Mouse (Mus musculus) neural tube, embryonic 12.5 days (tissue): Measurements from ENCODE around the gene Mx1. TPM values are rescaled to one million over a fixed set of nuclear protein-coding genes. Genes with fewer than 3 reads are reported as not detected.
A peak's percentile ranks its signal among the peaks of the same experiment; 100 is the strongest.

Experiments
- ATAC-seq: fragments of 200-750 bp; cut with Nextera tagmentation; 2 replicates; pipeline ENCODE4 v1.8.0; 2017; ENCODE audit warnings: low read depth, mild to moderate bottlenecking, moderate TSS enrichment, moderate library complexity; ENCODE audit not compliant: low FRiP score
- H3K27ac ChIP-seq: fragments of 300-500 bp; sonication (generic); 2 replicates; pipeline ENCODE4 v1.5.1; 2016
- H3K27me3 ChIP-seq: fragments of 300-500 bp; sonication (generic); replicated peaks from 2 replicates; pipeline ENCODE4 v1.6.1; 2016; ENCODE audit warnings: mild to moderate bottlenecking
- H3K36me3 ChIP-seq: fragments of 300-500 bp; sonication (generic); 2 replicates; pipeline ENCODE4 v1.6.1; 2016; ENCODE audit warnings: mild to moderate bottlenecking
- H3K4me1 ChIP-seq: fragments of 300-500 bp; sonication (generic); 2 replicates; pipeline ENCODE4 v1.6.1; 2016
- H3K4me2 ChIP-seq: fragments of 300-500 bp; sonication (generic); replicated peaks from 2 replicates; pipeline ENCODE4 v1.6.1; 2016; ENCODE audit warnings: mild to moderate bottlenecking
- H3K4me3 ChIP-seq: fragments of 300-500 bp; sonication (generic); 2 replicates; pipeline ENCODE4 v1.5.1; 2016
- H3K9ac ChIP-seq: fragments of 300-500 bp; sonication (generic); 2 replicates; pipeline ENCODE4 v1.6.1; 2016; ENCODE audit warnings: mild to moderate bottlenecking
- H3K9me3 ChIP-seq: fragments of 300-500 bp; sonication (generic); 2 replicates; pipeline ENCODE4 v1.6.1; 2016; ENCODE audit warnings: mild to moderate bottlenecking
- WGBS: fragments of 180-500 bp; shearing (Covaris S2); methylation state at CpG from one replicate; pipeline ENCODE4 v1.1.7; 2016; 5-methylcytosine and 5-hydroxymethylcytosine counted together
- polyA plus RNA-seq: library from polyadenylated mRNA; unstranded; fragments of >200 nt; fragmentation: Nextera tagmentation; extraction: Ambion mirVana; gene quantifications from 2 replicates; pipeline ENCODE4 v1.2.1, GENCODE M21; 2016

Mx1 gene
- polyA plus RNA-seq, 1 experiment from 2014 or later = 0.06 TPM

DNA sequence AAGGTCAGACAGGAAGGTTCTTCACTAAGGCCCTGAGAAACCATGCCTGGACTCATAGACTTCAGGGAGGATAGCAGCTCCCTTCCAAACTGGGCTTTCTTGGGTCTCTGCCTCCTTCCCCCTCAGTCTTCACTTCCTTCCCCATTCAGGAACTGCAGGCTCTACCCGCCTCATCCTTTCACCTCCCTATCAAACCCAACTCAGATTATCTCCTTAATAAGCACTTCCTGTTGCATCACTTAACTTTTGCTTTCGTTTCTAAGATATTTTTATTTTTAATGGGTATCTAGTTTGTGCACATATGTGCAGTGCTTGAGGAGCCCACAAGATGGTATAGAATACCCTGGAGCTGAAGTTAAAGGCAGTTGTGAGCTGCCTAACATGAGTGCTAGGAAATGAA, 15.9 kb upstream of the Mx1 start:
- H3K9me3 ChIP-seq = no peaks in the 10 kb centered on the region
- H3K36me3 ChIP-seq = no peaks in the 10 kb centered on the region
- no peak overlapping the region for H3K9ac ChIP-seq
- no peak overlapping the region for H3K4me3 ChIP-seq
- no peak overlapping the region for H3K4me2 ChIP-seq
- H3K27me3 ChIP-seq = no peaks in the 10 kb centered on the region
- WGBS = 70% methylated on average over 2 of the region's 2 CpGs
- no peak overlapping the region for H3K27ac ChIP-seq
- no peaks in the 10 kb centered on the region for H3K4me1 ChIP-seq
- ATAC-seq = no peak

DNA sequence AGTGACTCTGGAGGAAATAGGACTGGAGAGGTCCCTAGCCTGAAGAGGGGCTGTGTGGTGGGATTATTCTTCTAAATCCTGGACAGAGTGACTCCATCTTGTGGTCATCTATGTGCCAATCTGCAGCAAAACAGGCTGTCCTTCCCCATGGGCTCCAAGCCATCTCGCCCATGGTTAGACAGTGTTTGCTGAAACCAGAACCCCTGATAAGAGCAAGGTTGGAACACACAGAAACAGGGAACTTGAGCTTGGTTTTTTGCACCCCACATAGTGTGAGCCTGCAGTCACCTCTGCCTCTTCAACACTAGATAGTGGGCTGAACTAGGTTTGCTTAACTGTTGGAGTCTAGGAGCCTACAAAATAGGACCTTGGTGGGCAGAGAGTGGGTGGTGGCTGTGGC, 13.8 kb upstream of the Mx1 start:
- Histone ChIP-seq H3K4me3 (no peak overlapping the region), H3K27me3 (no peaks in the 10 kb centered on the region), H3K4me1 (no peaks in the 10 kb centered on the region), H3K4me2 (no peak overlapping the region), H3K36me3 (no peaks in the 10 kb centered on the region), H3K27ac (no peak overlapping the region), H3K9me3 (no peaks in the 10 kb centered on the region), H3K9ac (no peak overlapping the region)
- WGBS = 83% methylated on average over 1 of the region's 1 CpGs
- ATAC-seq = no peak

DNA sequence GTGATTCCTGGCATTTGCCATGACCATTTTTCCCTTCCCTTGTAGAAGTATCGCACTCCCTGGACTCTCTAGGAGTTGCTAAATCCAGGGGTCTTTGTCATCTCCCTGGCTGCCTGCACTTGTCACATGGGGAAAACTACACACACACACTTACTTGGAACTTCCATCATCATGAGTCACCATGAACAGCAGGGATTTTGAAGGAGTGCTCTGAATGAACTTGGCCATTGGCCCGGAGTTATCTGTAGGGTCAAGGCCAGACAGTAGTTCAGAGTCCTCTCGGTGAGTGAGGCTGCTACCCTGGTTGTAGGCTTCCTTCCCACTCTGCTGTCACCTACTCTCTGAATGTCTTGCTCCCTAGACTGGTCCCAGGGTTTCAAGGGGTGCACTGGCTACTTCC, 12.9 kb upstream of the Mx1 start:
- WGBS = 91% methylated on average over 3 of the region's 3 CpGs

DNA sequence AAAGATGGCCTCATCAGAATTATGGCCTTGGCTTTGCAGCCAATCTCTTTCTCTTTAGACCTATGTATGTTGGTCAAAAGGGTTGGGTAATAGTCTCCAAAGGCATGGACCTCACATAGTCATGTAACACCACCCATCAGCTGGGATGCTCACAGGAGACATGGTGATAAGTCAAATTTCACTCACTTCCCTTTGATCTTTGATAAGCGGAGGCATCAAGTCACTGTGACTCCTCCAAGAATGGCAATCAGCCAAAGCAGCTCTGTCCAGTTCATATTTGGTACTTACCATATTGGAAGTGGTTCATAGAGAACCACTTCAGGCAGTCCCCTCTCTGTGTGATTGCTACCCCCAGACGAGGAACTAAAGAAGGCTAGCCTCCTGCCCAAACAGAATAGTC, 12.0 kb upstream of the Mx1 start:
- Histone ChIP-seq H3K9me3 (no peaks in the 10 kb centered on the region), H3K27me3 (no peaks in the 10 kb centered on the region), H3K4me2 (no peak overlapping the region), H3K36me3 (no peaks in the 10 kb centered on the region), H3K27ac (no peak overlapping the region), H3K4me3 (no peak overlapping the region), H3K4me1 (no peaks in the 10 kb centered on the region), H3K9ac (no peak overlapping the region)
- no peak for ATAC-seq
- WGBS = 86% methylated on average over 2 of the region's 2 CpGs

More for the DNA sequence above, 12.9 kb upstream of the Mx1 start:
- H3K27ac ChIP-seq = no peak overlapping the region
- no peaks in the 10 kb centered on the region for H3K36me3 ChIP-seq
- no peak overlapping the region for H3K9ac ChIP-seq
- no peak overlapping the region for H3K4me3 ChIP-seq
- no peaks in the 10 kb centered on the region for H3K4me1 ChIP-seq
- no peak overlapping the region for H3K4me2 ChIP-seq
- H3K27me3 ChIP-seq = no peaks in the 10 kb centered on the region
- no peaks in the 10 kb centered on the region for H3K9me3 ChIP-seq
- no peak for ATAC-seq

DNA sequence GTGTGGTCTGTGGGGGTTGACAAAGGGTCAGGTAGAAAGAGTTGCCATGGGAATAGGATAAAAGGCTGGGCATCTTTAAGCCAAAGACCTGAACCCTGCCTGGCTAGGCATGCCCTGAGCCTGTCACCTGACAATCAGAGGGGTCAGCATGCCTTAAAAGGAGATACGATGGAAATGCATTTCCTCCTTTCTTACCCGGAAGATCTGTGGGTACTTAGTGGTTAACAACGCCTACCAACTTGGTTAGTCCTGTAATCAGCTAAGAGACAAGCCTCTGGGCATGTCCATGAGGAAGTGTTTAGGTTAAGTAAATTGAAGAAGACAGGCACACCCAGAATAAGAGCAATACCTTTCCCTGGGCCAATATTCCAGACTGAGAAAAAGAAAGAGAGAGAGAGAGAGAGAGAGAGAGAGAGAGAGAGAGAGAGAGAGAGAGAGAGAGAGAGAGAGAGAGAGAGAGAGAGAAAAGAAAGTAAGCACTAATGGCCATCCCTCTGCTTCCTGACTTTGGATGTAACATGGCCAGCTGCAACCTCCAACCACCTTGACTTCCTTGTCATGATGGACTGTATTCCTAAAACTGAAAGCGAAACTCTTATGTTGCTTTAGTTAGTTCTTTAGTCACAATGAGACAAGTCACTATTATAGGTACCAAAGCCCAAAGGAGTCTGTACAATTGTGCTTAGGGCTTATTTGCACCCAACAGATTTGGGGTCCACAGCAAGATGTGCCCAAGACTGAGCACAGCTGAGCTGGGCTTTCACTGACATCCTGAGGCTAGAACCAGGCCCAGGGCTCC, 5.5 kb upstream of the Mx1 start:
- no peaks in the 10 kb centered on the region for H3K4me1 ChIP-seq
- WGBS = 84% methylated on average over 4 of the region's 4 CpGs
- no peak overlapping the region for H3K9ac ChIP-seq
- no peaks in the 10 kb centered on the region for H3K36me3 ChIP-seq
- H3K9me3 ChIP-seq = no peaks in the 10 kb centered on the region
- H3K4me3 ChIP-seq = no peak overlapping the region
- H3K4me2 ChIP-seq = no peak overlapping the region
- no peak overlapping the region for H3K27ac ChIP-seq
- no peak for ATAC-seq
- H3K27me3 ChIP-seq = no peaks in the 10 kb centered on the region

DNA sequence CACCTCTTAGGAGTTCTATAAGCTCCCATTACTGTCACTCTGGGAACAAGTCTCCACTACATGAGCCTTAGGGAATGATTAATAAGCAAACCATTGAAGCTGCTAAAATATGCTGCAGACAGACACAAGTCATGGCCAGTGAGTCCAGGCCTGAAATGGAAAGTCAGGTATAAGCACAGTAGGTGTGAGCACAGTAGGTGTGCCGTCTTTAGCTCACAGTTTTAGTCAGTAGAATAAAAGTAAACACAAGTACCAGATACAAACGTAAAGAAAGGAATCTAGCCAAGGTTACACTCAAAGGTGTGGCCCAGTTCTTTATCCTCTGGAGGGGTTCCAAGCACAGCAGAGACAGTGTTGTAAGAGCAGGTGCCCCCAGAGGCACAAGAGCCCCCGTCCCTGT, 4.8 kb upstream of the Mx1 start:
- Histone ChIP-seq H3K27me3 (no peaks in the 10 kb centered on the region), H3K9ac (no peak overlapping the region), H3K4me1 (no peaks in the 10 kb centered on the region), H3K9me3 (no peaks in the 10 kb centered on the region), H3K27ac (no peak overlapping the region), H3K4me3 (no peak overlapping the region), H3K4me2 (no peak overlapping the region), H3K36me3 (no peaks in the 10 kb centered on the region)
- WGBS = 89% methylated on average over 3 of the region's 3 CpGs
- ATAC-seq = no peak

DNA sequence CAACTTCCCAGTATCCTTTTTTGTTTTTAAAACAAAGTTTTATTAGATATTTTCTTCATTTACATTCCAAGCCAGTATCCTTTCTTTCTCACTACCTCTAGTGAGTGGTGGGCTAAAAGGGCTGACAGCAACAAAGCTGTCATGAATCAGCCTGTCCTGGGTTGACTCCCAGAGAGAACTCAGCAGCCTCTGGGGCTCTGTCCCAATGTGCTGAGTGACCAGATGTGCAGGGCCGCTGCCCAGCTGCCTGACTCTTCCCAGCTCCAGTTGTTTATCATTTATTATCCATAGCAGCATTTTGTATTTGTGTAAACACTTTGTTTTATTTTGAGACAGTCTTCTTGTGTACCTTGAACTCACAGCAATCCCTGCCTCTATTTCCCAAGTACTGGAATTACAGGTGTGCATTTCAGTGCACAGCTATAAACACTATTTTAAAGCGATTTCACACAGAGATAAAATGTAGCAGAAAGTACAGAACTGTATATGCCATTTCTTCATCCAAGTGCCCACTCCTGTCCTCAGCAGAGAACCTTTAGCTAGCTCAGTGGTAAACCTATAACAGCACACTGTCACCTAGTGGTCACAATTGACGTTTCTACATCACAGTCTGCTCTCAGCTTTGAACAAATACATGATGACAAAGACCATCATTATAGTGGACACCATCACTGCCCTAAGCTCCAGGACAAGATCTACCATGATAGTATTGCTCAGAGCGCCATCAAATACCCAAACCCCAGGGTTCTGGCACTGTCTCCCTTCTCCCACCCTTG, 3.7 kb upstream of the Mx1 start:
- ATAC-seq = no peak
- Histone ChIP-seq H3K9me3 (no peaks in the 10 kb centered on the region), H3K9ac (no peak overlapping the region), H3K4me2 (no peak overlapping the region), H3K4me1 (no peaks in the 10 kb centered on the region), H3K4me3 (no peak overlapping the region), H3K27ac (no peak overlapping the region), H3K36me3 (no peaks in the 10 kb centered on the region), H3K27me3 (no peaks in the 10 kb centered on the region)
- 54% methylated on average over 4 of the region's 4 CpGs for WGBS

DNA sequence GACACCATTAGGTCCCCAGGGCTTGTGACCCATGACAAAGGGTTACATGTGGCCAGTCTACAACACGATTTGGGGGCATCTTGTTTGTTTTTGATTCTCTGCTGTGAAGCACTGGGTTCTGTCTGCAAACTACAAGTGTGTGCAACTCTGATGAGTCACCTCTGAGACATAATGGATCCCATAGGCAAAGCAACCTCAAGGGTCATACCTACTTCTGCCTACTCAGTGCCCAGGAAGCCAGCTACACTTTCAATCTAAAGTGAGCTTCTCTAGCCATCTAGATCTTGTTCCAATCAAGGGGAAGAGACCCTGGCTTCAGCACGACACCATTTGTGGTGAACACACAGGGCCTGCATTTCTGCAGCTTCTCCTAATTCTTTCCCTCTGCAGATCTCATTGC, 1.4 kb downstream of the Mx1 start:
- H3K4me3 ChIP-seq = no peak overlapping the region
- H3K27ac ChIP-seq = no peak overlapping the region
- H3K4me2 ChIP-seq = no peak overlapping the region
- WGBS = 78% methylated on average over 2 of the region's 2 CpGs
- no peaks in the 10 kb centered on the region for H3K27me3 ChIP-seq
- H3K4me1 ChIP-seq = no peaks in the 10 kb centered on the region
- H3K9ac ChIP-seq = no peak overlapping the region
- no peaks in the 10 kb centered on the region for H3K36me3 ChIP-seq
- ATAC-seq = no peak
- no peaks in the 10 kb centered on the region for H3K9me3 ChIP-seq

DNA sequence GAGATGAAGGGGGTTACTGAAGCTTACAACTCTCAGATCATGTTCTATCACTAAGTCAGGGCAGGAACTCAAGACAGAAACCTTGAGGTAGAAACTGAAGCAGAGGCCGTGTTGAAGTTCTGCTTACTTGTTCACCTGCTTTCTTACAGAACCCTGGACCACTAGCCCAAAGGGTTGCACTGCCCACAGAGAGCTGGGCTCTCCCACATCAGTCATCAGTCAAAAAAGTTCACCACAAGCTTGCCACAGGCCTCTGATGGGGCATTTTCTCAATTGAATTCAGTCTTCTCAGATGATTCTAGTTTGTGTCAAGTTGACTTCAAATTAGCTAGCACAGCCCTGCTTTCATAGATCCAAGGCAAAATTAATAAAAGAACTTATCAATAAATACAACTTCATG, 2.9 kb downstream of the Mx1 start:
- no peak for ATAC-seq
- Histone ChIP-seq H3K9ac (no peak overlapping the region), H3K27me3 (no peaks in the 10 kb centered on the region), H3K36me3 (no peaks in the 10 kb centered on the region), H3K4me3 (no peak overlapping the region), H3K27ac (no peak overlapping the region), H3K4me2 (no peak overlapping the region), H3K9me3 (no peaks in the 10 kb centered on the region), H3K4me1 (no peaks in the 10 kb centered on the region)
- WGBS = 84% methylated on average over 1 of the region's 1 CpGs

DNA sequence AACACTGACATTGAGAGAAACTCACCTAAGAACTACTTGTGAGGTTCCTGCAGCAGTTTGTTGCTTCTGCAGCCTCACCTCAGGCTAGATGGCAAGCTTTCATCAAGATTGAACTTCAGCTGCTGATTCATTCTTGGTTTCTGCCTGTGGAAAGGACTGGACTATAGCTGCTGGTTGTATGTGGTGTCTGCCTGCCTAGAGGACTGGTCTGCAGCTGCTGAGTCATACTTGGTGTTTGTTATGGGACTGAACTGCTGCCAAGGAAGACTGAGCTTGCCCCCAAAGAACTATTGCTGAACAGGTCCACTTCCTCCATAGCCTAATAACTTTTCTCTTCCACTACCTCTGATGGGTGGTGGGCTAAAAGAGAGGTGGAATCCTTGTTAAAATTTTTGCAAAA, 15.3 kb downstream of the Mx1 start:
- H3K9ac ChIP-seq = no peak overlapping the region
- no peak overlapping the region for H3K27ac ChIP-seq
- no peaks in the 10 kb centered on the region for H3K27me3 ChIP-seq
- ATAC-seq = no peak
- H3K4me2 ChIP-seq = no peak overlapping the region
- H3K4me3 ChIP-seq = no peak overlapping the region
- H3K4me1 ChIP-seq = no peaks in the 10 kb centered on the region
- H3K9me3 ChIP-seq = no peaks in the 10 kb centered on the region
- no peaks in the 10 kb centered on the region for H3K36me3 ChIP-seq

DNA sequence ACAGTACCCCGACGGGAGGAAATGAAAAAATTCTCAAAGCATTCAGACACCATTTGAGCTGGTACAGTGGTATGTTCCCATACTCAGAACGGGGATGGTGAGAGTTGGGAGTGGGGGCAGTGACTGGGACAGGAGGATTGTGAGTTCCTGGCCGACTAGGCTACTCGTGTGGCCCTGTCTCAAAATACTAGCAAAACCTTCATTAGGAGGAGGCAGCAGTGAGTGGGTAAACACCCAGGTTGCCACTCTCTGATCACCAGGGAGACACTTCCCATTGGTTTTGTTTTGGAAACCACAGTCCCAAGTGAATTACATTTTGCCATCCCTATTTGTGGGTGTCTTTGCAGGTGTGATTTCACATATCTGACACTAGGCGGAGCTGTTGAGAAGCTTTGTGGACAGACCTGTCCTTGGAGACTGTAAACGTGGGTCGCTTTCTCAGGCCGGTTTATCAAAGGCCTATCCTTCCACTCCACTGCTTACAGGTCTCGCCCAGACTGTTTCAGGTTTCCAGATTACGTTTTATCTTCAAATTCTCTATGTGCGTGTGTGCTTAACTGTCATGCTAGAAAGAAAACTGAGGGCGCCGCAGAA, 18.9 kb downstream of the Mx1 start:
- 0 out of 2 replicates have a peak, but pooled peaks have one; percentile 44 for ATAC-seq
- Histone ChIP-seq H3K27me3 (no peaks in the 10 kb centered on the region), H3K9me3 (no peaks in the 10 kb centered on the region), H3K4me3 (no peak overlapping the region), H3K4me2 (no peak overlapping the region), H3K36me3 (no peaks in the 10 kb centered on the region), H3K4me1 (no peaks in the 10 kb centered on the region), H3K27ac (no peak overlapping the region), H3K9ac (no peak overlapping the region)
- WGBS = 53% methylated on average over 14 of the region's 14 CpGs

DNA sequence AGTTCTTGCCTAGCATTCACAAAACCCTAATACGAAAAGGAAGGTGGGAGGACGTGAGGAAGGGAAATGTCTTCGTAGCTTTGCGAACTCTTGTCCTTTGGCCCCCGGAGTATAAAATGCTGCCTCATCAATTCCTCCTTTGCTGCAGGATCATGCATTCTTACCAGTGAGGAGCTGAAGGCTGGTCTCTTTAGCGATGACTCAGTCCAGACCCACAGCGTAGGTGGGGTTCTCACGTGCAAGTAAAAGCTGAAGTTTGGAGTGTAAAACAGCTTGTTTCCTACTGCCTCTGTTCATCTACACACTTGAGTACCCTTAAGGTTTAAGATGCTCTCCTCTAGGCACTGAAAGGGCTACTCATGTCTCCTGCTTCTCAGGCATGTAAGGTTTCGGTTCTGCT, 20.7 kb downstream of the Mx1 start:
- Histone ChIP-seq H3K27me3 (no peaks in the 10 kb centered on the region), H3K27ac (no peak overlapping the region), H3K36me3 (no peaks in the 10 kb centered on the region), H3K9me3 (no peaks in the 10 kb centered on the region), H3K9ac (no peak overlapping the region), H3K4me2 (no peak overlapping the region), H3K4me3 (no peak overlapping the region), H3K4me1 (no peaks in the 10 kb centered on the region)
- ATAC-seq = no peak
- WGBS = 86% methylated on average over 9 of the region's 9 CpGs
